Mouse (Mus musculus) stomach, embryonic 15.5 days (tissue): ENCODE data around the gene Msi2. TPM values are rescaled to one million over a fixed set of nuclear protein-coding genes. Genes with fewer than 3 reads are reported as not detected.

Experiments
- ATAC-seq: fragments of 200-750 bp; cut with Nextera tagmentation; 2 replicates; pipeline ENCODE4 v1.8.0; 2017; ENCODE audit warnings: low read depth, moderate number of reproducible peaks, moderate TSS enrichment; ENCODE audit not compliant: insufficient read depth, low FRiP score
- H3K27ac ChIP-seq: fragments of 300-500 bp; sonication (generic); 2 replicates; pipeline ENCODE4 v1.5.1; 2015; ENCODE audit warnings: mild to moderate bottlenecking, inconsistent platforms
- H3K27me3 ChIP-seq: fragments of 300-500 bp; sonication (generic); replicated peaks from 2 replicates; pipeline ENCODE4 v1.6.1; 2015; ENCODE audit warnings: inconsistent platforms
- H3K36me3 ChIP-seq: fragments of 300-500 bp; sonication (generic); 2 replicates; pipeline ENCODE4 v1.6.1; 2015; ENCODE audit warnings: inconsistent platforms
- H3K4me1 ChIP-seq: fragments of 300-500 bp; sonication (generic); 2 replicates; pipeline ENCODE4 v1.6.1; 2015; ENCODE audit warnings: inconsistent platforms
- H3K4me2 ChIP-seq: fragments of 300-500 bp; sonication (generic); 2 replicates; pipeline ENCODE4 v1.6.1; 2015; ENCODE audit warnings: mild to moderate bottlenecking, inconsistent platforms
- H3K4me3 ChIP-seq: fragments of 300-500 bp; sonication (generic); replicated peaks from 2 replicates; pipeline ENCODE4 v1.5.1; 2015; ENCODE audit warnings: inconsistent platforms
- H3K9ac ChIP-seq: fragments of 300-500 bp; sonication (generic); 2 replicates; pipeline ENCODE4 v1.6.1; 2015; ENCODE audit warnings: inconsistent platforms
- H3K9me3 ChIP-seq: fragments of 300-500 bp; sonication (generic); 2 replicates; pipeline ENCODE4 v1.6.1; 2016; ENCODE audit warnings: inconsistent platforms
- WGBS: fragments of 180-500 bp; shearing (Covaris S2); methylation state at CpG from one replicate; pipeline ENCODE4 v1.1.7; 2015; 5-methylcytosine and 5-hydroxymethylcytosine counted together
- polyA plus RNA-seq: library from polyadenylated mRNA; unstranded; fragments of >200 nt; fragmentation: Nextera tagmentation; extraction: Ambion mirVana; gene quantifications from 2 replicates; pipeline ENCODE4 v1.2.1, GENCODE M21; 2015

Msi2 gene
- polyA plus RNA-seq, result 12.1 and 13.7 TPM in 2 replicates

DNA sequence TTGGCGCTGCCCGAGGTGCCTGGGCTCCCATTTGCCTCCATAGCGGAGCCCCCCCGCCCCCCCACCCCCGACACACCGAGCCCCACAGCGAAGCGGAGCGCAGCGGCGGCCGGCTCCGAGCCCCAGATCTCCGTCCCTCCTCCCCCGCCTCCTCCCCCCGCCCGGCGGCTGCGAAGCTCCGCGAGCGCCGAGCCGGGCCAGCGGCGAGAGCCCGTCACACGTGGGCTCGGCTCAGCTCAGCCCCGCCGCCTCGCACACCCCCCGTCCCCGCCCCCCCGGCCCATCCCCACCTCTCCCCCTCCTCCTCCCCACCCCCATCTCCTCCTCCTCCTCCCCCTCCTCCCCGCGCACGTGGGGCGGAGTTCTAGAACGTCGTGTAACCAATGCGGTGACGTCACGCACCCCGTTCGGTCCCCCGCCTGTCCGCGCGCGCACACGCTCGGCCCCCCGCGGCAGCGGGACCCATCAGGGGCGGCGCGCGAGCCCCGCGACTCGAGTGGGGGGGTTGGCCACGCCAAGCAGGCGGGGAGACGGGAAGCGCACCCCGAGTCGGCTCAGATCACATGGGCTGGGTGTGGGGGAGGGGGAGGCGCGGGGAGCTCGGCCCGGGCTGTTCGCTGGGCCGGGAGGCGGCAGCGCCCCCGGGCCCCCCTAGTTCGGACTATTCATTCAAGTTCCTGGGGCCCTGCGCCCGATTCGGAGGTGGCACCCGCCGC, at the start of gene Msi2:
Msi2 (minus strand) TSS at position 464 of the 716 bp plus-strand sequence.
- peaks cover 25% of the 10 kb centered on the region for H3K4me1 ChIP-seq
- H3K9ac ChIP-seq, result peak within 1 kb of the TSS; percentile 91
- under 1% methylated on average over 59 of the region's 84 CpGs for WGBS
- peak within 1 kb of the TSS; percentile 93 for H3K4me3 ChIP-seq
- ATAC-seq, result peak; percentile 80
- peak within 1 kb of the TSS; percentile 92 for H3K4me2 ChIP-seq
- H3K36me3 ChIP-seq, result no peaks in the 10 kb centered on the region
- peak within 1 kb of the TSS; percentile 89 for H3K27ac ChIP-seq
- no peaks in the 10 kb centered on the region for H3K9me3 ChIP-seq
- no peaks in the 10 kb centered on the region for H3K27me3 ChIP-seq

DNA sequence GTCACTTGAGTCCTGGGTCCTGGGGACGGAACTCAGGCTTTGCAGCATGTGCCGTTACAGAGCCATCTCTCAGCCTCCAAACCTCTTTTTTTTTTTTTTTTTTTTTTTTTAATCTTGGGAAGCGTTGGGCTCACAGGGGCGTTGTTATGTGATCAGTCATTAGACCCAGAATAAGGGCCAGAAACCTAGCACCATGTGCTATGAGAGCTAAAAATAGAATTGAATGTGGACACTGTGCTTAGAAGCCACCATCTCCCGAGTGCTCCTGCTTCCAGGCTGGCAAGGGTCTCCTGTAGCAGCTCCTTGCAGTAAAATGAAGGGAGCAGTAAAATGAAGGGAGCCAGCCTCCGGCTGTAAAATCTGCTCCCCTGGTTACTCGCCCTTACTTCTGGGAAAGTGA, 47.3 kb upstream of the Msi2 start:
- Histone ChIP-seq H3K4me1 (no peaks in the 10 kb centered on the region), H3K9me3 (no peaks in the 10 kb centered on the region), H3K9ac (no peak overlapping the region), H3K4me2 (no peak overlapping the region), H3K27ac (no peak overlapping the region), H3K36me3 (no peaks in the 10 kb centered on the region), H3K4me3 (no peak overlapping the region), H3K27me3 (no peaks in the 10 kb centered on the region)
- 49% methylated on average over 7 of the region's 7 CpGs for WGBS
- no peak for ATAC-seq

DNA sequence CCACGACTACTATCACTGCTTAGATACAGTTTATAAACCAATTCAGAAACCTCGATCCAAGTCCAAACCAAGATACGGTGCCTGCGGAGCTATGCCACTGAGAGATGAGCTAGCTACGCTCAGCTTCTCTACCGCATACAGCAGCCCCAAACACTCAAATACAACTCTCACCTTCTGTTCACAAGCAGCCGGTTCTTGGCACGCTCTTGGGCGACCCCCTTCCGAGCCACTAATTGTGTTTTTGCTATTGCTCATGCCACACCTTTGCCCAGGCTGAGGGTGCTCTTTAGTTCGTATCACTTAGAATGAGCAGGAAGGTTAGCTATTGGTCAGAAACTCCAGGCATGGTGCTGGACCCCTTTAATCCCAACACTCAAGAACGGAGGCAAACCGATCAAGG, 45.1 kb upstream of the Msi2 start:
- Histone ChIP-seq H3K9me3 (no peaks in the 10 kb centered on the region), H3K4me1 (no peaks in the 10 kb centered on the region), H3K4me3 (no peak overlapping the region), H3K9ac (no peak overlapping the region), H3K27ac (no peak overlapping the region), H3K27me3 (no peaks in the 10 kb centered on the region), H3K36me3 (no peaks in the 10 kb centered on the region), H3K4me2 (no peak overlapping the region)
- 87% methylated on average over 13 of the region's 13 CpGs for WGBS
- ATAC-seq, result no peak

DNA sequence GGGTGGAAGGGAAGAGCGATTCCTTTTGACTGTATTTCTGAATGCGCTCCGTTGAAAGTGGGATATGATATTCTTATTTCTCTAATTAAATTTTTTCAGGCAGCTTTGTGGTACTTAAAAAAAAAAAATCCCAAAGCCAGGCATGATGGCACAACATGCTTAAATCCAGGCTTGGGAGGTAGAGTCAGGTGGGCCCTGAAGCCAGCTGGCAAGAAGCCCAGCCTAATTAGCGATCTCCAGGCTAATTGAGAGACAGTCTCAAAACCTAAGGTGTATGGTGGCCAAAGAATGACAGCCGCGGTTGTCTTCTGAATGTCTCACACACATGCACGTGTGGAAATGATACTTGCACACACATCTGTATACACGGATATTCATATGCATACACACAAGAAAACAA, 41.2 kb upstream of the Msi2 start:
- ATAC-seq, result no peak
- Histone ChIP-seq H3K4me1 (no peaks in the 10 kb centered on the region), H3K4me3 (no peak overlapping the region), H3K27ac (no peak overlapping the region), H3K27me3 (no peaks in the 10 kb centered on the region), H3K4me2 (no peak overlapping the region), H3K9me3 (no peaks in the 10 kb centered on the region), H3K36me3 (no peaks in the 10 kb centered on the region), H3K9ac (no peak overlapping the region)
- WGBS, result 94% methylated on average over 8 of the region's 8 CpGs

DNA sequence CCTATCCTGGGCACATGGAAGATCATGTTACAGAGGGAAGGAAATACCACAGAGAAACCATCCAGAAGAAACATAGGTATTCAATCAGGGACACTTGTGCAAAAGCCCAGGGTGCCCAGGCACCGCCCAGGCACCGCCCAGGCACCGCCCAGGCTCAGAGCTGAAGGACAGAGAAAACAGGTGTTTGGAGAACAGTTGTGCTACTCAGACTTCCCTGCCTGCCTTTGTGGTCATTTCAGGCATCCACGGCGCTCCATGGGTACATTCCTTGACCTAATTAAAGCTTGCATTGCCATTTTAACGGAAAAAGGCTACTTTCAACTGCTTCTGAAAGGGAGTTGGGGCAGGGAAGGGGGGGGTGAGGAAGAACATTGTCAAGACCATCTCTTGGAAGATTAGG, 40.1 kb upstream of the Msi2 start:
- H3K9ac ChIP-seq, result no peak overlapping the region
- no peak for ATAC-seq
- no peak overlapping the region for H3K4me3 ChIP-seq
- no peaks in the 10 kb centered on the region for H3K36me3 ChIP-seq
- no peak overlapping the region for H3K27ac ChIP-seq
- no peak overlapping the region for H3K4me2 ChIP-seq
- WGBS, result 46% methylated on average over 6 of the region's 6 CpGs
- H3K27me3 ChIP-seq, result no peaks in the 10 kb centered on the region
- H3K4me1 ChIP-seq, result no peaks in the 10 kb centered on the region
- H3K9me3 ChIP-seq, result no peaks in the 10 kb centered on the region

DNA sequence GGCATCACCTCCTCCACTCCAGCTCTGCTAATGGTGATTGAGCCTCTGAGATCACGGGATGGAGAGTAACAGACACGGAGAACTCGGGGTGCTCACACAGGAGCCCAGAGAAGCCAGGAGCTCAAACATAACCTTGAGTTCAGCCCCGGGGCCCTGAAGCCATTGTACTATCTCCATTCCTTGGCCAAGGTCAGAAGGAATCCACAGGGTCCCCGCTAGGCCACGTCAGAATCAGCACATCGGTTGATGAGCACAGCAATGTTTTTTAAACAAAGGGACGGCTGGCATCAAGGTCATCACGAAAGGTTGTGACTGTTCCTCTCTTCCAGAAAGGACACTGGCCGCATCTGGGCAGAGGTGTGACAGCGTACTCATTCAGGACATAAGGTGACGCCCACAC, 27.0 kb upstream of the Msi2 start:
- no peak overlapping the region for H3K4me3 ChIP-seq
- H3K4me1 ChIP-seq, result no peaks in the 10 kb centered on the region
- no peak overlapping the region for H3K9ac ChIP-seq
- H3K27ac ChIP-seq, result no peak overlapping the region
- H3K4me2 ChIP-seq, result no peak overlapping the region
- no peaks in the 10 kb centered on the region for H3K36me3 ChIP-seq
- H3K9me3 ChIP-seq, result no peaks in the 10 kb centered on the region
- no peak for ATAC-seq
- 74% methylated on average over 12 of the region's 12 CpGs for WGBS
- H3K27me3 ChIP-seq, result no peaks in the 10 kb centered on the region

DNA sequence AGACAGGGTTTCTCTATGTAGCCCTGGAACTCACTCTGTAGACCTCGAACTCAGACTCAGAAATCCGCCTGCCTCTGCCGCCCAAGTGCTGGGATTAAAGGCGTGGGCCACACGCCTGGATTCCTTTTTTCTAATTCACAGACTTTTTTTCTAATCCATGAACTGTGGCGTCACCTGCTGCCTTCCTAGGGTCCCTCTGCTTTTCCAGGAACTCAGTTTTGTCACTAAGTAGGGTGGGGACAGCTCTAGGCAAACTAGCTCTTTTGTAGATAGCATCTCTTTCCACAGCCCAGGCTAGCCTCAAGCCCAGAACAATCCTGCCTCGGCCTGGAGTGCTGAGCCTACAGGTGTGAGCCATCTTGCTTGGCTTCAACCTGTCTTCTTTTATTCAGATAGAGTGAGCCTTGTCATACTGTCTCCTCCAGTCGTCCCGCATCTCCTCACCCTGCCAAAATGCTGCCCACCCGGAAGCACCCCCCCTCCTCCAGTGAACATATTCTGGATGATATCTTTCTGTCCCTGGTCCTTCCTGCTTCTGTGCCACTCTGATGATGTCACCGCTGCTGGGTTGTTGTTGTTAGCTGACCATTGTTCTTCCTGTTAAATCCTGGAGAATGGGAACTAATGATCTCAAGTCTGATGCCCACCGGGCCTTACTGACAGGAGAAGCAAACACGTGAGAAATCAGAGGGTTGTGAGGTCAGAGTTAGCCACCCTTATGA, 21.4 kb upstream of the Msi2 start:
- 80% methylated on average over 13 of the region's 13 CpGs for WGBS
- Histone ChIP-seq H3K4me3 (no peak overlapping the region), H3K9me3 (no peaks in the 10 kb centered on the region), H3K27me3 (no peaks in the 10 kb centered on the region), H3K36me3 (no peaks in the 10 kb centered on the region), H3K4me1 (no peaks in the 10 kb centered on the region), H3K27ac (no peak overlapping the region), H3K4me2 (no peak overlapping the region), H3K9ac (no peak overlapping the region)
- ATAC-seq, result no peak

DNA sequence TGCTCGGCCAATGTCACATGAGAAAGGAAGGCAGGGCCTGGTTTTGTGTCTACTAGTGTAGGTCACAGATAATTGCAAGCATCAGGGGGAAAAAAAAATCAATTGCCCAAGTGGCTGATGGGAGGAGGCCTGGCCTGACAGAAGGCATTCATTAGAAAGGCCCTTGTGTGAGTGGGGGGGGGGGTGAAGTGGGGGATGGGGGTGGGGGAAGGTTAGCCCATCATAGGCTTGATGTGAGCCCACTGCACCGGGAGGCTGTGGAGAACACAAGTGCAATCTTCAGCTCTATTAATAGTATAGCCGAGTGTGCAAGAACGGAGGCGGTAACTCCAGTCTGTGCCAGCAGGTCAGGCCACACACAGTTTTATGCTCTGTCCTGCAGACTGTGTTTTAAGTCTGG, 11.1 kb upstream of the Msi2 start:
- ATAC-seq, result no peak
- H3K4me1 ChIP-seq, result peaks cover 6% of the 10 kb centered on the region; the same call in 1 of the 2 replicates
- H3K27ac ChIP-seq, result no peak overlapping the region
- 61% methylated on average over 5 of the region's 5 CpGs for WGBS
- H3K4me2 ChIP-seq, result no peak overlapping the region
- H3K36me3 ChIP-seq, result no peaks in the 10 kb centered on the region
- no peak overlapping the region for H3K9ac ChIP-seq
- no peaks in the 10 kb centered on the region for H3K9me3 ChIP-seq
- H3K4me3 ChIP-seq, result no peak overlapping the region
- H3K27me3 ChIP-seq, result no peaks in the 10 kb centered on the region

DNA sequence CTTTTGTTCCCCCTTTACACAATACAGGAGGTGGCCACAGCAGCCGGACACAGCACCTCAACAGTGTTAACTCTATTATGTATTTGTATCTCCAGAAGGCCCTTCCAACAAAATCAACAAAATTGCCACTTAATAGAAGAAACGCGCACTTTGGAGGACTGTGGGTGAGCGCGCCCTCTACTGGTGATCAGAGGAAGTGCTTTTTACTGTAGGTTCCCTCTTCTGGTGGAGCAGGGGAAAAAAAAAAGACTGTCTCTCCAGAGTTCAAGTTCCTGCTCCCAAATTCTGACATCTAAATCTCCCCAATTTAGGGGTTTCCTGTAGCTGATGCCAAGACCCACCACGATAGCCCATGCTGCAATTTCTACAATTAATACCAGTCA, 10.2 kb upstream of the Msi2 start:
- H3K36me3 ChIP-seq, result no peaks in the 10 kb centered on the region
- no peak overlapping the region for H3K27ac ChIP-seq
- ATAC-seq, result no peak
- peaks cover 6% of the 10 kb centered on the region; the same call in 1 of the 2 replicates for H3K4me1 ChIP-seq
- 2% methylated on average over 6 of the region's 6 CpGs for WGBS
- no peak overlapping the region for H3K9ac ChIP-seq
- H3K4me2 ChIP-seq, result no peak overlapping the region
- no peaks in the 10 kb centered on the region for H3K27me3 ChIP-seq
- no peak overlapping the region for H3K4me3 ChIP-seq
- no peaks in the 10 kb centered on the region for H3K9me3 ChIP-seq

DNA sequence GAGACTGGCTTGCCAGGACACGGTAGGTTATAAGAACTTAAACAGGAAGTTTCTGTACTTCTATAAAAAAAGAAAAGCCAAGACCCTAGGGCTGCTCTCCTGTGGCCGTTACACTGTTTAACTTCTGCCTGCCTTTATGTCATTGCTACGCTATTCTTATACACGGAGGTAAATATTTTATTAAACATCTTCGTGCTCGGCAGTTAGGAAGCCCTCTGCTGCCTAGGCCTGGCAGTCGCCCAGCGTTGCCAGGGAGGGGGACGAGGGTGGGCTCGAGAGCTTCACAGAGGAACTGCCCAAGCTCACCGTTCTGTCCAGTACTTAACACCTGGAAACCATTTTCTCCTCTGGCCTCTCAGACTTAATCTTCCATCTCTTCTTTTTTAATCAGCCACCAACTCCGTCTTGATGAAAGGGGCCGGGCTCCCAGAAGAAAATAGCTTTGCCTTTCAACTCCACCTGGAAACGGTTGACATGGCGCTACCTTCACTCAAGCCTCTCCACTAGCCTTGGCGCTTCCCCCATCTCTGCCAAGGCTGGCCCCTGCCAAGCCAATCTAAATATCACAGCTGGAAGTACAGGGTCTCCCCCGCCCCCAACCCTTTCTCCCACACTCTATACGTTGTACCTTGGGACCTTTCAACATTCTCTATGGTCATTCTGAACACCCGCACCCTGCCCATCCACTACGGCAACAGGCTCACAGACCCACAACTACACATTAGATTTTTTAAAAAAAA, 9.6 kb upstream of the Msi2 start:
- H3K4me1 ChIP-seq, result peaks cover 6% of the 10 kb centered on the region; the same call in 1 of the 2 replicates
- no peaks in the 10 kb centered on the region for H3K9me3 ChIP-seq
- no peak overlapping the region for H3K9ac ChIP-seq
- no peak overlapping the region for H3K4me2 ChIP-seq
- H3K27ac ChIP-seq, result no peak overlapping the region
- no peaks in the 10 kb centered on the region for H3K27me3 ChIP-seq
- H3K4me3 ChIP-seq, result no peak overlapping the region
- no peak for ATAC-seq
- no peaks in the 10 kb centered on the region for H3K36me3 ChIP-seq
- 37% methylated on average over 20 of the region's 20 CpGs for WGBS

DNA sequence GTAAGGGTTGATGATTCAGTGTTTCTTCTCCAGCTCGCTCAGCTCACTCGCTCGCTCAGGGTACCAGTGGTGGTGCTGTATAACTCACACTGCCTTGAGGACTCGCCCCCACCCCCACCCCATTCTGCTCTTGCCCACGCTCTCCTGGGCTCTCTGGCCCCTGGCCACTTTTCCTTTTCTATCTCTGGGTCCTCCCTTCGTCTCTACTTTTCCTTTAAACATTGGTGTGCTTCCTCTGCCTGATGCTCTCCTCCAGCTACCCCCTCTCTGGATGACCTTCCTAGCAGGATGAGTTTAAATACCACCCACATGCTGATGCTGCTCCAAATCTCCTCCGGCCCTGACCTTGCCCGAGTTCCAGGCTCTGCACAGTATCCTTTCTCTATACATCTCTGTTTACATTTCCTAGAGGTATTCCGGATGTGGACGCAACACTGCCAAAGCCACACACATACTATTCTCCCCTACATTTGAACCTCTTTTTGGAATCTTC, 2.9 kb upstream of the Msi2 start:
- 38% methylated on average over 10 of the region's 10 CpGs for WGBS
- no peak overlapping the region for H3K9ac ChIP-seq
- no peak overlapping the region for H3K4me2 ChIP-seq
- H3K4me1 ChIP-seq, result 0 out of 2 replicates have a peak, but pooled peaks cover 12% of the 10 kb centered on the region
- no peaks in the 10 kb centered on the region for H3K27me3 ChIP-seq
- ATAC-seq, result no peak
- no peaks in the 10 kb centered on the region for H3K36me3 ChIP-seq
- H3K27ac ChIP-seq, result no peak overlapping the region
- no peak overlapping the region for H3K4me3 ChIP-seq
- no peaks in the 10 kb centered on the region for H3K9me3 ChIP-seq
